Mouse (Mus musculus) megakaryocyte, embryonic 14.5 days (primary cell): ENCODE data around the gene Prickle1.

Experiments
- FLI1 ChIP-seq: IDR thresholded peaks from 2 replicates; pipeline ENCODE4 v1.6.1; 2012; ENCODE audit warnings: low read length, inconsistent platforms, mixed read lengths
- GATA1 ChIP-seq: IDR thresholded peaks from 3 replicates; pipeline ENCODE4 v1.6.1; 2012; ENCODE audit warnings: mixed read lengths, low read length, inconsistent platforms, borderline replicate concordance

GRCm38 (mm10) chr15:93499866-93500265 lies 95.8 kb downstream of the Prickle1 start:
- no peak for TF ChIP-seq GATA1
- TF ChIP-seq FLI1: no peak
